Mouse (Mus musculus) lung, postnatal 0 days (tissue): ENCODE measurements around the gene Nsun5.

Experiments
- CTCF ChIP-seq: IDR thresholded peaks from 2 replicates; pipeline ENCODE4 v1.5.1; 2016; ENCODE audit warnings: antibody characterized with exemption, mild to moderate bottlenecking
- EP300 ChIP-seq: IDR thresholded peaks from 2 replicates; pipeline ENCODE4 v1.6.1; 2016; ENCODE audit warnings: antibody characterized with exemption, mild to moderate bottlenecking, control low read depth

DNA sequence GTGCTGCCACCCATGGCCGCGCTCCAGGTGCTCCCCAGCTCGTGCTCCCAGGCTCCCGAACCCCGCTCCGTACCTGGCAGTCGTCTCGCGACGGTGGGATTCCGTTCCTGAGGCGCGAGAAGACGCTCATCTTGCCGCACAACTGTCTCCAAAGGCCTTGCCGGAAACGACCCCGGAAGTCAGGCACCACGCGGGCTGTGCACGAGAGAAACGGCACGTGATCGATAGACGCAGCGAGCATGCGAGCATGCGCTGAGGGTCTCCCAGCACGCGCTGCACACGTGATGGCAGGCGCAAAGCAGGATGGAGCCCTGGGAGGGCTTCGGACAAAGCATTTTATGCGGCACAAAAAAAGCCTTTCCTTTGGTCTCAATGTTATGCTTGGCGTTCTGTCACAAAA is 19.9 kb upstream of the Nsun5 start, which contains the start of gene Fkbp6:
- TF ChIP-seq EP300: no peak
- no peak for TF ChIP-seq CTCF
